Mouse (Mus musculus) heart, embryonic 11.5 days (tissue): ENCODE data around the gene Nlrc4. TPM values are rescaled to one million over a fixed set of nuclear protein-coding genes. Genes with fewer than 3 reads are reported as not detected.
"Not testable (repeated sequence)": the region's sequence is repeated elsewhere in the genome, so short reads cannot be mapped to it uniquely, and the experiment has no call there.

ENCODE experiments used
- ATAC-seq: fragments of 200-750 bp; cut with Nextera tagmentation; replicated peaks from 2 replicates; pipeline ENCODE4 v1.8.0; 2017; ENCODE audit warnings: moderate library complexity; ENCODE audit not compliant: insufficient number of reproducible peaks, low FRiP score, low TSS enrichment
- H3K27ac ChIP-seq: fragments of 300-500 bp; sonication (generic); 2 replicates; pipeline ENCODE4 v1.5.1; 2014; ENCODE audit warnings: mild to moderate bottlenecking, low read depth, low read length
- H3K27me3 ChIP-seq: fragments of 300-500 bp; sonication (generic); 2 replicates; pipeline ENCODE4 v1.6.1; 2014; ENCODE audit warnings: mild to moderate bottlenecking, low read length, mixed read lengths; ENCODE audit not compliant: control insufficient read depth, insufficient read depth
- H3K36me3 ChIP-seq: fragments of 300-500 bp; sonication (generic); 2 replicates; pipeline ENCODE4 v1.6.1; 2014; ENCODE audit warnings: mild to moderate bottlenecking, low read length, moderate library complexity, mixed read lengths; ENCODE audit not compliant: control insufficient read depth, insufficient read depth
- H3K4me1 ChIP-seq: fragments of 300-500 bp; sonication (generic); 2 replicates; pipeline ENCODE4 v1.6.1; 2014; ENCODE audit warnings: low read length; ENCODE audit not compliant: control insufficient read depth, insufficient read depth
- H3K4me2 ChIP-seq: fragments of 300-500 bp; sonication (generic); 2 replicates; pipeline ENCODE4 v1.6.1; 2014; ENCODE audit warnings: mild to moderate bottlenecking, moderate library complexity
- H3K4me3 ChIP-seq: fragments of 300-500 bp; sonication (generic); 2 replicates; pipeline ENCODE4 v1.5.1; 2014; ENCODE audit warnings: low read depth, low read length
- H3K9ac ChIP-seq: fragments of 300-500 bp; sonication (generic); 2 replicates; pipeline ENCODE4 v1.6.1; 2014; ENCODE audit warnings: mild to moderate bottlenecking, low read depth, low read length, moderate library complexity
- H3K9me3 ChIP-seq: fragments of 300-500 bp; sonication (generic); replicated peaks from 2 replicates; pipeline ENCODE4 v1.6.1; 2016; ENCODE audit warnings: low read length; ENCODE audit not compliant: control insufficient read depth
- WGBS: fragments of 180-500 bp; shearing (Covaris S2); extraction: QIAGEN DNeasy Blood & Tissue Kit; methylation state at CpG from one replicate; pipeline ENCODE4 v1.1.7; 2014; ENCODE audit not compliant: insufficient replicate concordance; 5-methylcytosine and 5-hydroxymethylcytosine counted together
- polyA plus RNA-seq: library from polyadenylated mRNA; unstranded; fragments of >200 nt; fragmentation: Nextera tagmentation; extraction: Ambion mirVana; gene quantifications from 2 replicates; pipeline ENCODE4 v1.2.1, GENCODE M21; 2014

The Nlrc4 gene
- polyA plus RNA-seq, 1 experiment from 2014 or later: 0.17 TPM

- no peaks in the 10 kb centered on the region for H3K4me1 ChIP-seq
- no peak overlapping the region for H3K27ac ChIP-seq
- no peak overlapping the region for H3K4me2 ChIP-seq
- H3K4me3 ChIP-seq: no peak overlapping the region
- H3K27me3 ChIP-seq: no peaks in the 10 kb centered on the region
- H3K36me3 ChIP-seq: no peaks in the 10 kb centered on the region
- no peaks in the 10 kb centered on the region for H3K9me3 ChIP-seq
- 77% methylated on average over 14 of the region's 14 CpGs for WGBS
- no peak overlapping the region for H3K9ac ChIP-seq
- ATAC-seq: no peak
Measured at GRCm38 (mm10) chr17:74480361-74481069, 21.6 kb upstream of the Nlrc4 start.

GRCm38 (mm10) chr17:74470133-74470532 lies 11.2 kb upstream of the Nlrc4 start:
- not testable (repeated sequence) for H3K9me3 ChIP-seq, H3K27me3 ChIP-seq, H3K9ac ChIP-seq, H3K4me1 ChIP-seq, ATAC-seq, H3K4me3 ChIP-seq, H3K36me3 ChIP-seq, H3K27ac ChIP-seq, H3K4me2 ChIP-seq
- 76% methylated on average over 6 of the region's 6 CpGs for WGBS

GRCm38 (mm10) chr17:74467981-74468380 lies 9.0 kb upstream of the Nlrc4 start:
- not testable (repeated sequence) for H3K9ac ChIP-seq, H3K4me2 ChIP-seq, H3K27me3 ChIP-seq, H3K9me3 ChIP-seq, H3K36me3 ChIP-seq, H3K27ac ChIP-seq, H3K4me1 ChIP-seq, ATAC-seq, H3K4me3 ChIP-seq
- 77% methylated on average over 2 of the region's 2 CpGs for WGBS

- Histone ChIP-seq H3K4me1 (no peaks in the 10 kb centered on the region), H3K9me3 (no peaks in the 10 kb centered on the region), H3K9ac (no peak overlapping the region), H3K27me3 (no peaks in the 10 kb centered on the region), H3K27ac (no peak overlapping the region), H3K4me3 (no peak overlapping the region), H3K36me3 (no peaks in the 10 kb centered on the region), H3K4me2 (no peak overlapping the region)
- ATAC-seq: no peak
Measured at GRCm38 (mm10) chr17:74463510-74463909, 4.6 kb upstream of the Nlrc4 start.

DNA sequence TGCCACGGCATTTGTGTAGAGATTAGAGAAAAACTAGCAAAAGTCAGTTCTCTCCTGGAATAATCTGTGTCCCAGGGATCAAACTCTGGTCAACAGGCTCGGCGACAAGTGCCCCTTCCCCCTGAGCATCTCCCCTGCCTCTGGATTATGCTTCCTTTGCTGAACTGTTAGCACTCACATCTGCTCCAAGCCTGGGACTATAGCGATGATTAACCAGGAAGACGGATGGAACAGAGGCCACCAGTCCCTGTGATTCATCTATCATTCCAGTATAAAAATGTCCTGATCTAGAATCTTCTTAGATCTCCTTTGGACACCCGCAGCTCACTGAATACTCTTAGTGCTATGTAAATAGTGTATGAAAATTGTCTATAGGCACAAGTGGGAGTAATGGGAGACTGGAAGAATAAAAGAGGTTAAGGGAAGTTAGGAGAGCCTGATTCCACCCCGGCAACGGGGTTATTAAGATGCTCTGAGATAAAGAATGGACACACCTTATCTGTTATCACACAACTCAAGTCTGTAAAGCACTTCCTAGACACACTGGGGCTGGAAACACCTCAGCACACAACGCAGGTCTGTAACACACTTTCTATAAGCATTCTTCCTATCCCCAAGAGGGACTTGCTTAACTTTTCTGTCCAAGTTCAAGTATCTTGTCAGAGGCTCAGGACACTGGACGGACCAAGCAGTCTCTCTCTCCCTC lies 817 bp downstream of the Nlrc4 start:
- ATAC-seq: no peak
- WGBS: 64% methylated on average over 10 of the region's 10 CpGs
- Histone ChIP-seq H3K27me3 (no peaks in the 10 kb centered on the region), H3K27ac (no peak overlapping the region), H3K4me1 (no peaks in the 10 kb centered on the region), H3K4me3 (no peak overlapping the region), H3K9me3 (no peaks in the 10 kb centered on the region), H3K9ac (no peak overlapping the region), H3K36me3 (no peaks in the 10 kb centered on the region), H3K4me2 (no peak overlapping the region)

- no peak for ATAC-seq
- Histone ChIP-seq H3K9ac (no peak overlapping the region), H3K9me3 (no peaks in the 10 kb centered on the region), H3K4me3 (no peak overlapping the region), H3K36me3 (no peaks in the 10 kb centered on the region), H3K4me1 (no peaks in the 10 kb centered on the region), H3K4me2 (no peak overlapping the region), H3K27ac (no peak overlapping the region), H3K27me3 (no peaks in the 10 kb centered on the region)
- WGBS: 86% methylated on average over 5 of the region's 5 CpGs
Measured at GRCm38 (mm10) chr17:74456825-74457224, 2.1 kb downstream of the Nlrc4 start.

GRCm38 (mm10) chr17:74455426-74455825 lies 3.5 kb downstream of the Nlrc4 start:
- 76% methylated on average over 4 of the region's 4 CpGs for WGBS
- no peak for ATAC-seq

DNA sequence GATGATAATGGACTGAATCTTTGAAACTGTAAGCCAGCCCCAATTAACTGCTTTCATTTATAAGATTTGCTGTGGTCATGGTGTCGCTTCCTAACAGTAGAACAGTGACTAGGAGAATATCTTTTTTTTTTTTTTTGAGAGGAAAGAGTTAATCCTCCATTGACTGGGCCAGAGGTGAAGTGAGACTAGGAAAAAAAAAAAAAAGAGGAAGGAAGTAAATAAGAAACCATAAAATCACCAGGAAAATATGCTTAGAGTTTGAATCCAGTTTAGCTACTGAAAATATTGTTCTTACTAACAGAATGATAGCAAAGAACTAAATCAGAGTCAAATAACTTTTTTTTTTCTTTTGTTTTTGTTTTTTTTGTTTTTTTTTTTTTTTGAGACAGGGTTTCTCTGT lies 4.3 kb downstream of the Nlrc4 start:
- H3K9ac ChIP-seq: no peak overlapping the region
- no peak overlapping the region for H3K27ac ChIP-seq
- no peak overlapping the region for H3K4me2 ChIP-seq
- H3K36me3 ChIP-seq: no peaks in the 10 kb centered on the region
- no peaks in the 10 kb centered on the region for H3K9me3 ChIP-seq
- H3K4me3 ChIP-seq: no peak overlapping the region
- no peaks in the 10 kb centered on the region for H3K27me3 ChIP-seq
- WGBS: 75% methylated on average over 1 of the region's 1 CpGs
- H3K4me1 ChIP-seq: no peaks in the 10 kb centered on the region
- ATAC-seq: no peak

More at GRCm38 (mm10) chr17:74455426-74455825, 3.5 kb downstream of the Nlrc4 start:
- Histone ChIP-seq H3K27me3 (no peaks in the 10 kb centered on the region), H3K27ac (no peak overlapping the region), H3K36me3 (no peaks in the 10 kb centered on the region), H3K4me3 (no peak overlapping the region), H3K9ac (no peak overlapping the region), H3K4me2 (no peak overlapping the region), H3K9me3 (no peaks in the 10 kb centered on the region), H3K4me1 (no peaks in the 10 kb centered on the region)

- H3K9me3 ChIP-seq: no peaks in the 10 kb centered on the region
- H3K4me2 ChIP-seq: no peak overlapping the region
- no peaks in the 10 kb centered on the region for H3K4me1 ChIP-seq
- no peak overlapping the region for H3K9ac ChIP-seq
- H3K27me3 ChIP-seq: no peaks in the 10 kb centered on the region
- H3K4me3 ChIP-seq: no peak overlapping the region
- no peak for ATAC-seq
- WGBS: 57% methylated on average over 3 of the region's 3 CpGs
- H3K27ac ChIP-seq: no peak overlapping the region
- H3K36me3 ChIP-seq: no peaks in the 10 kb centered on the region
Measured at GRCm38 (mm10) chr17:74453928-74454327, 5.0 kb downstream of the Nlrc4 start.
